Mouse (Mus musculus) cerebellum, adult 2 months (tissue): ENCODE measurements around the gene Bglap3. TPM values are rescaled to one million over a fixed set of nuclear protein-coding genes. Genes with fewer than 3 reads are reported as not detected.

ENCODE experiments used
- DNase-seq, 2 experiments: peaks; one replicate each; pipeline ENCODE4 v3.0.0; 2021
- H3K27ac ChIP-seq: fragments of 200-500 bp; 2 replicates; pipeline ENCODE4 v1.5.1; 2012; ENCODE audit warnings: low read length, control low read depth, inconsistent platforms; ENCODE audit not compliant: insufficient read depth
- H3K27me3 ChIP-seq: fragments of 200-500 bp; 2 replicates; pipeline ENCODE4 v1.6.1; 2012; ENCODE audit warnings: inconsistent platforms, mild to moderate bottlenecking, low read length, moderate library complexity; ENCODE audit not compliant: control insufficient read depth, insufficient read depth
- H3K4me1 ChIP-seq: fragments of 200-500 bp; 2 replicates; pipeline ENCODE4 v1.6.1; 2011; ENCODE audit warnings: low read length; ENCODE audit not compliant: control insufficient read depth, insufficient read depth
- H3K4me3 ChIP-seq: fragments of 200-500 bp; replicated peaks from 2 replicates; pipeline ENCODE3; 2011; ENCODE audit warnings: mild to moderate bottlenecking, low read depth, low read length, control low read depth; ENCODE audit not compliant: insufficient read depth
- CTCF ChIP-seq: fragments of 200-500 bp; IDR thresholded peaks from 2 replicates; pipeline ENCODE4 v1.5.1; 2011; ENCODE audit warnings: low read depth, mild to moderate bottlenecking, control low read depth, low read length, moderate library complexity, borderline replicate concordance; ENCODE audit not compliant: insufficient read depth
- POLR2A ChIP-seq: fragments of 200-500 bp; IDR thresholded peaks from 2 replicates; pipeline ENCODE4 v1.6.1; 2011; ENCODE audit warnings: low read length, control low read depth, borderline replicate concordance; ENCODE audit not compliant: insufficient read depth
- WGBS: fragments of 180-500 bp; shearing (Covaris S2); methylation state at CpG from one replicate; pipeline ENCODE4 v1.1.7; 2018; 5-methylcytosine and 5-hydroxymethylcytosine counted together
- polyA plus RNA-seq: library from polyadenylated mRNA; depleted of rRNA; stranded (reverse); fragments of >200 nt; gene quantifications from 2 replicates; pipeline ENCODE4 v1.2.3, GENCODE M21; 2012

The Bglap3 gene
- polyA plus RNA-seq, 1 experiment: 0.65 TPM

DNA sequence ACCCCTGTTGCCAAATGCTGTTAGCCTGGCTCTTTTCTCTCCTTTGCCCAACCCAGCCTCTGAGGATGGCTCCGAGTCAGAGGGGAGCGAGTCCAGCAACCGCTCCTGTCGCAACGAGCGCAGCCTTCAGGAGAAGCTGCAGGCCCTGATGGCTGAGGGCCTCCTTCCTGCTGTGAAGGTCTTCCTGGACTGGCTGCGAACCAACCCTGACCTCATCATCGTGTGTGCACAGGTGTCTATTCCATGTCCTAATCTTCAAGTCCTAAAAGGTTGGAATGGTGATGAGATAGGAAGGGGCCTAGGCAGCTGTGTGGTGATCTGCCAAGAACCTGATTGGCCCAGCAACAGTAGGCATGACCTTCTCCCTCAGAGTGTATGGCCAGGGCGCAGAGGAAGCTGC, 19.6 kb downstream of the Bglap3 start:
- no peak overlapping the region for H3K4me3 ChIP-seq
- peaks cover 25% of the 10 kb centered on the region for H3K4me1 ChIP-seq
- peak; percentile 75 to 82 for DNase-seq
- no peak for TF ChIP-seq CTCF
- no peak for TF ChIP-seq POLR2A
- H3K27me3 ChIP-seq: no peaks in the 10 kb centered on the region
- 23% methylated on average over 9 of the region's 9 CpGs for WGBS
- H3K27ac ChIP-seq: peak overlapping the region; percentile 26; the same call in 1 of the 2 replicates

- DNase-seq: no peak
- Histone ChIP-seq H3K27me3 (no peaks in the 10 kb centered on the region), H3K4me3 (no peak overlapping the region), H3K4me1 (peaks cover 25% of the 10 kb centered on the region), H3K27ac (no peak overlapping the region)
- WGBS: 90% methylated on average over 13 of the region's 13 CpGs
- TF ChIP-seq POLR2A: no peak
- no peak for TF ChIP-seq CTCF
These were observed 21.8 kb downstream of the Bglap3 start for GRCm38 (mm10) chr3:88350732-88351131.

DNA sequence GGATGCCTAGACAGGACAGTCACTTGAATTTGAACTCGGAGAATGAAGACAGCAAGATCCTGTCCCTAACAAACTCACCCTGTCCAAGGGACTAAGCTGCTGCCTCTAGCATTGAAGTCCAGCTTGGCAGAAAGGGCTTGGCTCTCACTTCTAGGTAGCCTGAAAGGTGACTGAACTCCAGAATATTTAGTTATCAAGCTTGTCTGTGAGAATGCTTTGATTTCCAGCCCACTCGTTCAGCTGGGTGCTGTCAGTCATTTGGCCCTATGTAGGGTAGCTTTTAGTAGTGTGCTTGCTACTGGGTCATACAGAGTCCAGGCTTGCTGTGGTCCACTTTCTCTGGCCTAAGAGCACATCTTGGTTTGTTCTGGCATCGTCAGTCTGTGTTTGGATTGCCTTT, 33.5 kb downstream of the Bglap3 start:
- H3K27me3 ChIP-seq: no peaks in the 10 kb centered on the region
- TF ChIP-seq CTCF: no peak
- TF ChIP-seq POLR2A: no peak
- 51% methylated on average over 3 of the region's 3 CpGs for WGBS
- no peak overlapping the region for H3K4me3 ChIP-seq
- no peak overlapping the region for H3K27ac ChIP-seq
- no peak for DNase-seq
- peaks cover 6% of the 10 kb centered on the region for H3K4me1 ChIP-seq

- H3K4me1 ChIP-seq: peaks cover 6% of the 10 kb centered on the region
- no peak overlapping the region for H3K27ac ChIP-seq
- 93% methylated on average over 7 of the region's 7 CpGs for WGBS
- no peak for DNase-seq
- no peak overlapping the region for H3K4me3 ChIP-seq
- no peak for TF ChIP-seq POLR2A
- no peak for TF ChIP-seq CTCF
- H3K27me3 ChIP-seq: no peaks in the 10 kb centered on the region
These were observed 34.2 kb downstream of the Bglap3 start for GRCm38 (mm10) chr3:88338316-88338715.

DNA sequence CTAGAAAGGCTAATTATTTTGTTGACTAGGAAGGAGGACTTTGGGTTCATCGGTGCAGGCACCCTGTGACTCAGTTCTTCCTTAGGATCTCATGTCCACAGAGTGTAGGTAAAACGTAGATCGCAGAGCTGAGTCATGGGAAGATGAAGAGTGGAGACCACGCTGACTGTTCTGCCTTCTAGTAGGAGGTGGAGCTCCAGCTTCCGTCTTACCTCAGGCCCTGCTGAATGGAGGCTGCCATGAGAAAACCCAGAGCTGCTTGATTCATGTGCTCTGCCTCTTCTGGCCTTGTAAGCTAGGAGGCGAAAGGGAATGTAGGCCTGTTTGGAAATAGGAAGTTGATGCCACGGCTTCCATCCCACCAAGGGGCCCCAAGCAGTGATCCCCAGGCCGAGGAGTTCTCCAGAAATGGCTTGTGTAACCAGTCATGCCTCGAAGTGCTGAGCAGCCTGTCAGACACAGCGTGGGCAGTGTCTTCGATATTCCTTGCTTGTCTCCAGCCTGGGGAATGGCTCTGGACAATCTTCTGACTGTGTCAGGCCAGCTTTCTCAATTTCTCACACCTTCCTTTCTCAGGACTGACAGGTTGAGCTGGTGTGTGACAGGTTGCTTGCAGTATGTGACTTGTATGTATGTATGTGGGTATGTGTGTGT, 35.0 kb downstream of the Bglap3 start:
- H3K27ac ChIP-seq: no peak overlapping the region
- 51% methylated on average over 11 of the region's 11 CpGs for WGBS
- TF ChIP-seq POLR2A (no peak), CTCF (no peak)
- no peaks in the 10 kb centered on the region for H3K27me3 ChIP-seq
- no peak for DNase-seq
- H3K4me1 ChIP-seq: peaks cover 6% of the 10 kb centered on the region
- H3K4me3 ChIP-seq: peak overlapping the region; percentile 24

- Histone ChIP-seq H3K27me3 (no peaks in the 10 kb centered on the region), H3K4me3 (peak within 1 kb of the TSS; percentile 84), H3K27ac (peak within 1 kb of the TSS; percentile 79), H3K4me1 (peaks cover 6% of the 10 kb centered on the region)
- under 1% methylated on average over 65 of the region's 66 CpGs for WGBS
- DNase-seq: peak; percentile 96 to 97
- TF ChIP-seq CTCF: no peak
- TF ChIP-seq POLR2A: peak; percentile 95
These were observed 36.2 kb downstream of the Bglap3 start, which contains the start of the genes Tmem79 and Smg5 for GRCm38 (mm10) chr3:88336058-88337013. Gene Tmem79 (minus strand): TSS chr3:88336148. Gene Smg5 (plus strand): TSS chr3:88336260.

GRCm38 (mm10) chr3:88335436-88336053, 37.0 kb downstream of the Bglap3 start:
- TF ChIP-seq CTCF: no peak
- no peak for TF ChIP-seq POLR2A
- Histone ChIP-seq H3K27ac (peak overlapping the region; percentile 71), H3K27me3 (no peaks in the 10 kb centered on the region), H3K4me1 (peaks cover 6% of the 10 kb centered on the region), H3K4me3 (peak overlapping the region; percentile 84)
- no peak for DNase-seq
- under 1% methylated on average over 27 of the region's 27 CpGs for WGBS
